Mouse (Mus musculus): ENCODE data around the gene Arfgef3.

DNA sequence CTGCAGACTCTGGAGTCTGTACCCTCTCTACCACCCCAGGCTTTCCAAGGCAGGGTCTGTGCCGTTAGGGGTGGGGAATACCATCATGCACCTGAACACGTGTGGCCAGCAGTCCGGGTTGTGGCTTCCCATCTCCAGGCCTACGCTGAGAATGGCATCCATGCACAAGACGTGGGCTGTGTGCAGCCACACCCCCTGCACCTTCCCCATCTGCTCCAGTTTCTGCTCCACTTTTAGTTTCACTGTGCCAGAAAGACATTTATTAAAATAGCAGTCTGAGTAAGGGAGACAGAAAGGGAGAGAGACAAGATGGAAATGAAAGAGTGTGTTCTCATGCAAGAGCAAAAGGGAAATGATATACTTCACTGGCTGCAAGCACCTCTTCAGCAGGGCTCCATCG, 116.2 kb downstream of the Arfgef3 start:
- no peak for TF ChIP-seq POLR2A (IDR thresholded peaks at IDR 0.05; ENCODE audit: control insufficient read depth, low read depth, low read length)
- TF ChIP-seq CTCF (IDR thresholded peaks at IDR 0.05; ENCODE audit: control insufficient read depth, insufficient read depth, insufficient replicate concordance, low read depth, low read length) = no peak

All from testis, adult 2 months (tissue).